Mouse (Mus musculus) thymus, adult 2 months (tissue): ENCODE data around the gene Tmem203. TPM values are rescaled to one million over a fixed set of nuclear protein-coding genes. Genes with fewer than 3 reads are reported as not detected.
"Not testable (repeated sequence)": the region's sequence is repeated elsewhere in the genome, so short reads cannot be mapped to it uniquely, and the experiment has no call there.

ENCODE experiments used
- DNase-seq: peaks from one replicate; pipeline ENCODE4 v3.0.0; 2021
- H3K27ac ChIP-seq: fragments of 200-500 bp; 2 replicates; pipeline ENCODE4 v1.5.1; 2012; ENCODE audit warnings: low read length, control low read depth; ENCODE audit not compliant: control insufficient read depth, insufficient read depth
- H3K27me3 ChIP-seq: fragments of 200-500 bp; 2 replicates; pipeline ENCODE4 v1.6.1; 2012; ENCODE audit warnings: mild to moderate bottlenecking, low read length, moderate library complexity, mixed read lengths; ENCODE audit not compliant: control insufficient read depth, insufficient read depth
- H3K36me3 ChIP-seq: fragments of 200-500 bp; 2 replicates; pipeline ENCODE4 v1.6.1; 2012; ENCODE audit warnings: mild to moderate bottlenecking, low read length, moderate library complexity; ENCODE audit not compliant: control insufficient read depth, insufficient read depth
- H3K4me1 ChIP-seq: fragments of 200-500 bp; replicated peaks from 2 replicates; pipeline ENCODE4 v1.6.1; 2012; ENCODE audit warnings: low read length; ENCODE audit not compliant: control insufficient read depth, insufficient read depth
- H3K4me3 ChIP-seq: fragments of 200-500 bp; 2 replicates; pipeline ENCODE4 v1.5.1; 2012; ENCODE audit warnings: mild to moderate bottlenecking, low read length, control low read depth, moderate library complexity; ENCODE audit not compliant: control insufficient read depth, insufficient read depth
- CTCF ChIP-seq: fragments of 200-500 bp; IDR thresholded peaks from 2 replicates; pipeline ENCODE4 v1.5.1; 2012; ENCODE audit warnings: mild to moderate bottlenecking, control low read depth, low read length, moderate library complexity, borderline replicate concordance; ENCODE audit not compliant: control insufficient read depth, poor library complexity, insufficient read depth; ENCODE audit errors: extremely low read depth
- POLR2A ChIP-seq: fragments of 200-500 bp; IDR thresholded peaks from 2 replicates; pipeline ENCODE4 v1.6.1; 2012; ENCODE audit warnings: mild to moderate bottlenecking, low read length, control low read depth, moderate library complexity; ENCODE audit not compliant: control insufficient read depth, poor library complexity, insufficient read depth; ENCODE audit errors: extremely low read depth
- WGBS: fragments of 180-500 bp; shearing (Covaris S2); methylation state at CpG from one replicate; pipeline ENCODE4 v1.1.7; 2018; 5-methylcytosine and 5-hydroxymethylcytosine counted together
- polyA plus RNA-seq: library from polyadenylated mRNA; depleted of rRNA; stranded (reverse); fragments of >200 nt; gene quantifications from 2 replicates; pipeline ENCODE4 v1.2.3, GENCODE M21; 2012

Gene Tmem203
- polyA plus RNA-seq, 1 experiment, result 66.1 TPM

- Histone ChIP-seq H3K27ac (no peak overlapping the region), H3K4me3 (no peak overlapping the region), H3K4me1 (peaks cover 20% of the 10 kb centered on the region), H3K27me3 (peaks cover 12% of the 10 kb centered on the region), H3K36me3 (no peaks in the 10 kb centered on the region)
- 87% methylated on average over 8 of the region's 8 CpGs for WGBS
- no peak for DNase-seq
- TF ChIP-seq POLR2A (no peak), CTCF (no peak)
These were observed 11.9 kb upstream of the Tmem203 start for GRCm38 (mm10) chr2:25243342-25243741.

GRCm38 (mm10) chr2:25244144-25244543, 11.1 kb upstream of the Tmem203 start:
- H3K36me3 ChIP-seq, result peaks cover 6% of the 10 kb centered on the region
- peaks cover 20% of the 10 kb centered on the region for H3K4me1 ChIP-seq
- no peak for DNase-seq
- peaks cover 12% of the 10 kb centered on the region for H3K27me3 ChIP-seq
- no peak overlapping the region for H3K4me3 ChIP-seq
- H3K27ac ChIP-seq, result no peak overlapping the region
- 93% methylated on average over 4 of the region's 4 CpGs for WGBS
- TF ChIP-seq POLR2A (no peak), CTCF (no peak)

GRCm38 (mm10) chr2:25246183-25247072, 8.8 kb upstream of the Tmem203 start, which contains the start of gene AL732309.1:
AL732309.1 (minus strand) TSS chr2:25246863.
- TF ChIP-seq CTCF (no peak), POLR2A (no peak)
- WGBS, result 94% methylated on average over 10 of the region's 10 CpGs
- Histone ChIP-seq H3K36me3 (peaks cover 18% of the 10 kb centered on the region), H3K27me3 (peaks cover 11% of the 10 kb centered on the region), H3K27ac (no peak within 1 kb of the TSS), H3K4me1 (peaks cover 9% of the 10 kb centered on the region), H3K4me3 (no peak within 1 kb of the TSS)
- no peak for DNase-seq

GRCm38 (mm10) chr2:25252331-25252730, 2.9 kb upstream of the Tmem203 start:
- DNase-seq, result peak; percentile 30
- no peak overlapping the region for H3K27ac ChIP-seq
- WGBS, result 92% methylated on average over 1 of the region's 1 CpGs

GRCm38 (mm10) chr2:25256443-25257109, 1.3 kb downstream of the Tmem203 start:
- not testable (repeated sequence) for H3K4me1 ChIP-seq, H3K27ac ChIP-seq, H3K27me3 ChIP-seq, H3K4me3 ChIP-seq, H3K36me3 ChIP-seq
- DNase-seq, result peak; percentile 70
- 32% methylated on average over 12 of the region's 12 CpGs for WGBS

More at GRCm38 (mm10) chr2:25252331-25252730, 2.9 kb upstream of the Tmem203 start:
- Histone ChIP-seq H3K4me1 (peaks cover 6% of the 10 kb centered on the region), H3K36me3 (peaks cover 18% of the 10 kb centered on the region), H3K27me3 (no peaks in the 10 kb centered on the region), H3K4me3 (no peak overlapping the region)
- no peak for TF ChIP-seq POLR2A
- TF ChIP-seq CTCF, result no peak

- not testable (repeated sequence) for DNase-seq, H3K4me1 ChIP-seq, H3K4me3 ChIP-seq, H3K36me3 ChIP-seq, H3K27me3 ChIP-seq, H3K27ac ChIP-seq
- 86% methylated on average over 5 of the region's 5 CpGs for WGBS
These were observed 2.0 kb downstream of the Tmem203 start for GRCm38 (mm10) chr2:25257250-25257649.
